Mouse (Mus musculus): ENCODE measurements around the gene Ints3.

Gene Ints3

GRCm38 (mm10) chr3:90391004-90391403, 42.4 kb downstream of the Ints3 start:
- DNase-seq (ENCODE audit: low read depth, low spot score): no peak

GRCm38 (mm10) chr3:90389511-90390490, 43.6 kb downstream of the Ints3 start, which contains the start of gene Slc27a3:
Gene Slc27a3, minus strand, starts transcription at chr3:90389938.
- peak; percentile 66 for DNase-seq (ENCODE audit: low read depth, low spot score)

GRCm38 (mm10) chr3:90388726-90389510, 44.5 kb downstream of the Ints3 start:
- DNase-seq (ENCODE audit: low read depth, low spot score): peak; percentile 69

DNA sequence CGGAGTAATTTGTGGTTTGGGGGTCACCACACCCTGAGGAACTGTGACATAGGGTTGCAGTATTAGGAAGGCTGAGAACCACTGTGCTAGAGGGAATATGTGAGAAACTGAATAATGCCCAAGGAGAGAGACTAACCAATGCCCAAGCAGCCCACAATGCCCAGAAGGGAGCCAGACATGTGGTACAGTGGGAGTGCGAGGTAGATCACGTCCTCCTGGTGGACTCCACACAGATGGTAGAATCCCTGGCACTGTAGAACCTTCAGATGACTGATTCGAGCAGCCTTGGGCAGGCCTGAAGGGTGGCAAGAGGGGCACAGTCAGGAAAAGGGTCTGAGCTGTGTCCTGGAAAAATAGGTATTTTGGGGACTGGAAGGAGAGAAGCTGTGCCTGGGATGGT, 45.2 kb downstream of the Ints3 start:
- DNase-seq (ENCODE audit: low read depth, low spot score): no peak

GRCm38 (mm10) chr3:90387483-90387882, 45.9 kb downstream of the Ints3 start:
- no peak for DNase-seq (ENCODE audit: low read depth, low spot score)

GRCm38 (mm10) chr3:90386817-90387216, 46.6 kb downstream of the Ints3 start:
- DNase-seq (ENCODE audit: low read depth, low spot score): no peak

GRCm38 (mm10) chr3:90384851-90385375, 48.5 kb downstream of the Ints3 start:
- no peak for DNase-seq (ENCODE audit: low read depth, low spot score)

DNA sequence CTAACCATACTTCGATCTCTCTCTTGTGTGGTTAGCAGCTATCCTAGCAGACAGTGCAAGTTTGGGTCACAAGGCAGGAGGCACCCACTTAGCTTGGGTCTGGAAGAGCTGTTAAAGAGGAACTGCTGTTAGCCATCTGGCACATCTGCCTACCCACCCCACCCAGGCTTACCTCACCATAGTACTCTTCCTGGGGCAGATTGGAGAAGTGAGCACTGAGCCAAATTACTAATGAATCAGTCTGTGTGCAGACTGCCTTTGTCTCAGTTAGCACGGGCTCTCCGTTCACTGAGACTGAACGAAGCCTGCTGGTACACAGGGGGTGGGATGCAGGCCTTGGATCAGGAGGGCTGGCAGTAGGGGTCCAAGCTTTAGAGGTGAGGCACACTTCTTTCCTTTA, 49.7 kb downstream of the Ints3 start:
- no peak for DNase-seq (ENCODE audit: low read depth, low spot score)

DNA sequence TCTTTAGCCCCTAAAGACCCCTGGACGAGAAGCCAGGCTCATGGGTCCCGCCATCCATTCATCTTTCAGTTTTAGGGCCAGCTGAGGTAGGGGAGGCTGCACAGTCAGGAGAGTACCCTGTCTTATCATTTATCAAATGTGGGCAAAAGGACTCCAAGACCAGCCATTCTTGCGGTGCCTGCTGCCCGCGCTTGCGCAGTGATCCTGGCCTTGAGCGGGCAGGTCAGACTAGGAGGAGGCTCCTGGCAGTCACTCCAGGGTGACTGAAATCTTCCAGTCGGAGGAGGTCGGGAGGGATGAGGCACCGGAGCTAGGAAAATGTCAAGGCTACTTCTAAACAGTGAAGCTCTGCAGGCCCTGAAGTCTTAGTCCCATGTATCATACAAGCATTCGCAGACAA, 51.7 kb downstream of the Ints3 start:
- DNase-seq (ENCODE audit: low read depth, low spot score): no peak

DNA sequence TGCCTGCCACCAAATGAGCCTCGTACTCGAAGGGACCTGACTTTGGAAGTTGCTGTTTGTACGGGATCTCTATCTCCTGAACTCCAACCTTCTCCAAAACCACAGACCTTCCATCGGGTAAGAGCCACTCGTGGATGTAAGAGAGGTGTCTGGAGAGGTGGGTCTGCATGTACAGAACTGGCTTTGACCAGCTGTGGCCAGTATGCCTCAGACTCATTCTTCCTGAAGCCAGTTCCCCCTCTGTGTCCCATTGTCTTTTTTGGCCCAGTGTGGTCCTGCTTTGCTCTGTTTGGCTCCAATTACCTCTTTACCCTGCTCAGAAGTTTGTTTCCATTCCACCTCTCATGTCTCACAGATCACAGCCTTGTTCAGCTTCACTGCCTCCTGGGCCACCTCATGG, 54.9 kb downstream of the Ints3 start:
- DNase-seq (ENCODE audit: low read depth, low spot score): no peak

DNA sequence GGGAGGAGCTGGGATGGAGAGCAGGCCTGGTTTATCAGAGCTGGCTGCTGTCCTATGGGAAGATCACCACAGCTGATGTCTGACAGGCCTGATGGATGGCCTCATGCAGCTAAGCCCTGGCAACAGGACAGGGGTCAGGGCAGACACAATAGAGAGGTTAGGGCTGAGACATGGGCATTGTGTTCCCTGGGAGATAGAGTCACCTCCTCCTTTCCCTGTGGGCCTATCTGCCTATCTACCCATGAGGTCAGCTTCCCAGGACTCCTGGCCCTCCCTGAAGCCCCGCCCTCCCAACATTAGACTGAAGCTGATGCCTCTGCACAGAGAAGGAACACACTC, 57.2 kb downstream of the Ints3 start:
- peak; percentile 76 for DNase-seq (ENCODE audit: low read depth, low spot score)

GRCm38 (mm10) chr3:90375562-90376246, 57.7 kb downstream of the Ints3 start:
- peak; percentile 21 for DNase-seq (ENCODE audit: low read depth, low spot score)

DNA sequence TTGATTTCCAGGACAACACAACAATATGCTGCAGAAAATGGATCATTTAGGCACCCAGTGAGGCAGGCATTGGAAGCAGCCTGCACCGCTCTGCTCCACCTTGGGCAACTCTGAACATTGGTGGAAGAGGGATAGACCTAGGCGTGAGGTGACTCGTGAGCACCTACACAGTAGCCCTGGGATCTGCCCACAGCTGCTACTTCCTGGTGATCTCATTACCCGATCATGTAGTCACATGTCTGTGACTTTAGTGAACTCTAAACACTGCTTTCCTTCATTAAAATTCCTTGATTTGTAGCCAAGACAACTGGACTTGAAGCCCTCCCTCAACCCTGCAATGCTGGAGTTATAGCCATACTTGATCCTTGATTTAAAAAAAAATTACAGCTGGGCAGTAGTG, 59.1 kb downstream of the Ints3 start:
- no peak for DNase-seq (ENCODE audit: low read depth, low spot score)

DNA sequence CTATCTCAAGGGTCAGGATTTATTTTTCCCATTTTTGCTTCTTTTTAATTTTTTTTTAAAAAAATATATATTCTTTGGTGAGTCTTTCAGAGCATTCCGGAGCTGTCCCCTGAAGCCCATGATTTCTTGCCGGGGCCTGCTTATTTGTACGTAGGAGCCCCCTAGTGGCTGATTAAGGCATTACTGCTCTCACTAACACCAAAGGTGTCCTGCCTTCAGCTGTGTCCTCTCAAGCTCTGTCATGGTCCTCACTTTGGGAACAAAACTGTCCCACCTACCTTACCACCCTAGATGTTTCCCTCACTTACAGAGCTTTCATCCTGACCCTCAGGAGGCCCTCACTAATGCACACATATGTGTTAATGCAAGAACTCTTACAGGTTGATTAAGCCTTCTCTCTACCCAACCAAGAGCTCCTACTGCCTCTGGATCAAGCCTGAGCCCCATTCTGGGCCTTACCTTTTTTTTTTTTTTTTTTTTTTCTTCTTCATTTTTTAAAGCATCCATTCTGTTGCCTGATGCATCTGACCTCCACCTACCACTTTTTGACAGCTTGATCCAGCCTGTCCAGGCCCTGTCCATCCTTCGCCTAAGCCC, 59.9 kb downstream of the Ints3 start:
- DNase-seq (ENCODE audit: low read depth, low spot score): peak; percentile 90

DNA sequence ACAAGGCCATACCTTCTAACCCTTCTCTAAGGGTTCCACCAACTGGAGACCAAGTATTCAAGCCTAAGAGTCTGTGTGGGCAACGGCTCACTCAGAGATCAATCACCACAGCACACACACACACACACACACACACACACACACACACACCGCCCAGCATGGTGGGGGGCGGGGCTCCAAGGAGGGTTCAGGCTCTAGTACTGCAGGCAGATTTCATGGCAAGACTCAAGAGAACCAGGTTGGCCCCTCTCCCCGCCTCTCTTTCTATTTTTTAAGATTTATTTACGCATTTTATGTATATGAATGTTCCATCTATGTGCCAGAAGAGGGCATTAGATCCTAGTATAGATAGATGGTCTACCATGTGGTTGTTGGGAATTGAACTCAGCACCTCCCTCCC, 60.6 kb downstream of the Ints3 start:
- DNase-seq (ENCODE audit: low read depth, low spot score): no peak

- DNase-seq (ENCODE audit: low read depth, low spot score): no peak
These were observed 61.6 kb downstream of the Ints3 start for GRCm38 (mm10) chr3:90371857-90372256.

DNA sequence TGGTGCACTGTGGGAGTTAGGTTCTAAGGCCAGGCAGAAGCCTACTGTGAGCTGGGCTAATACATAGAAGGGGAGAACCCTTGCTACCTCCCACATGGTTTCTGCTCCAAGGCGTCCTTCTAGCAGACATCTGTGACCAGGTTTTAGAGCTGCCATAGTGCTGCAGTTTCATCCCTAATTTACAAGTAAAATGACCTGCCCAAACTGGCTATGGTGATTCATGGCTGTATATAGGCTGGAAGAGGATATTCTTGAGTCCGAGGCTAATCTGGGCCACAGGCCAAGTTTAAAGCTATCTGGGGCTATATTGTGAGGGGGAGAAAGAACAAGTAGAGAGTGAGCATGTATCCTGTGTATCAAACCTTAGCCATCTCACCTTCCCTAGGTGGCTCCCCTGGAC, 64.4 kb downstream of the Ints3 start:
- DNase-seq (ENCODE audit: low read depth, low spot score): no peak

GRCm38 (mm10) chr3:90367001-90367632, 66.3 kb downstream of the Ints3 start:
- no peak for DNase-seq (ENCODE audit: low read depth, low spot score)

GRCm38 (mm10) chr3:90362346-90362745, 71.1 kb downstream of the Ints3 start:
- DNase-seq (ENCODE audit: low read depth, low spot score): no peak

DNA sequence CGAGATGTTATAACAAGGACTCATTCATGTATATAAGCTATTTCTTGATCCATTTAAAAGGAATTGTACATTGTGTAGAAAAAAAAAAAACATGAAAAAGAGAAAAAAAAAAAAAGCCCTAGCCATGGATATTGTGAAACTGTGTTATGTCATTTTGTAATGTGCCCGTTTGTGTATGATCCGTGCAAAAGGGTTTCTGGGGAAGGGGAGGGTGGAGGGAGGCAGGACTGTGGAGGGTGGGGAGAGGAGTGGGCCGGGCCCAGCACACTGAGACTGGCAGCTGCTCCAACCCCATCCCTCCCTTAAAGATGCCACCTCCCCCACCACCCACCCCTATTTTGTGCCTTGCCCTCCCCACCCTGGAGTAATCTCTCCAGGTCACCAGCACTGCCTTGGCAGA, 71.9 kb downstream of the Ints3 start:
- DNase-seq (ENCODE audit: low read depth, low spot score): no peak

DNA sequence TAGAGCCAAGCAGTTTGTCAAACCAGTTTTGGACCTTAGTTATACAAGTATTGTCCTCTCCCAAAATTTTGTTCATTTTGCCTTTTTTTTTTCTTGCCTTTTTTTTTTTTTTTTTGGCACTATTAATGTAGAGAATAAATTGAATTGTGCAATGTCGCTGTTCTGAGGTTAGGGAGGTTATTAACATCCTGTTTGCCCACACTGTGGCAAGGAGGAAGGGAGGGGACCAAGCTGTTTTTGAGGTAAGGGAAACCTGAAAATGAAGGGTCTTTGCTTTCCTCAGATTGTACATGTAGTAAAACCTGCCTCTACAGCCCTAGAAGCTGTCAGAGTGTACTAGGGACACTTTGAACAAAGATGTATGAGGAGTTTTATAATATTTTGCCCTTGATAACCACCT, 74.2 kb downstream of the Ints3 start:
- DNase-seq (ENCODE audit: low read depth, low spot score): no peak

Measured in mesoderm, embryonic 11.5 days (tissue).